Mouse (Mus musculus): ENCODE results near the gene Aldh16a1.
"Not testable (repeated sequence)": the region's sequence is repeated elsewhere in the genome, so short reads cannot be mapped to it uniquely, and the experiment has no call there.

The Aldh16a1 gene

GRCm38 (mm10) chr7:45134544-45135026 is 19.8 kb downstream of the Aldh16a1 start:
- DNase-seq (ENCODE audit: low spot score in 2 of 2) = no peak

- DNase-seq (ENCODE audit: low spot score in 2 of 2) = no peak
These were observed 20.8 kb downstream of the Aldh16a1 start for GRCm38 (mm10) chr7:45133446-45134159.

- no peak for DNase-seq (ENCODE audit: low spot score in 2 of 2)
These were observed 22.5 kb downstream of the Aldh16a1 start for GRCm38 (mm10) chr7:45131850-45132249.

- DNase-seq (ENCODE audit: low spot score in 2 of 2) = no peak
These were observed 24.4 kb downstream of the Aldh16a1 start for GRCm38 (mm10) chr7:45129776-45130512.

GRCm38 (mm10) chr7:45129318-45129717 is 25.1 kb downstream of the Aldh16a1 start:
- DNase-seq (ENCODE audit: low spot score in 2 of 2) = peak in 1 of 2 experiments; percentile 42

GRCm38 (mm10) chr7:45128624-45129246 is 25.6 kb downstream of the Aldh16a1 start, which contains the start of gene Rpl13a:
TSS of gene Rpl13a (minus strand) at chr7:45128761.
- peak; percentile 88 to 97 for DNase-seq (ENCODE audit: low spot score in 2 of 2)

GRCm38 (mm10) chr7:45127700-45128224 is 26.6 kb downstream of the Aldh16a1 start:
- no peak for DNase-seq (ENCODE audit: low spot score in 2 of 2)

- no peak for DNase-seq (ENCODE audit: low spot score in 2 of 2)
These were observed 27.3 kb downstream of the Aldh16a1 start for GRCm38 (mm10) chr7:45126844-45127699.

- no peak for DNase-seq (ENCODE audit: low spot score in 2 of 2)
These were observed 28.1 kb downstream of the Aldh16a1 start for GRCm38 (mm10) chr7:45126147-45126843.

GRCm38 (mm10) chr7:45125649-45126048 is 28.7 kb downstream of the Aldh16a1 start:
- not testable (repeated sequence) for DNase-seq (ENCODE audit: low spot score in 2 of 2)

GRCm38 (mm10) chr7:45125144-45125600 is 29.2 kb downstream of the Aldh16a1 start:
- no peak for DNase-seq (ENCODE audit: low spot score in 2 of 2)

- peak; percentile 98 for DNase-seq (ENCODE audit: low spot score in 2 of 2)
These were observed 29.9 kb downstream of the Aldh16a1 start, which contains the start of gene Rps11 for GRCm38 (mm10) chr7:45124224-45125143. TSS of gene Rps11 (minus strand) at chr7:45124439.

GRCm38 (mm10) chr7:45123186-45123570 is 31.2 kb downstream of the Aldh16a1 start:
- DNase-seq (ENCODE audit: low spot score in 2 of 2) = no peak

- DNase-seq (ENCODE audit: low spot score in 2 of 2) = no peak
These were observed 31.7 kb downstream of the Aldh16a1 start for GRCm38 (mm10) chr7:45122561-45123185.

- DNase-seq (ENCODE audit: low spot score in 2 of 2) = no peak
These were observed 32.4 kb downstream of the Aldh16a1 start for GRCm38 (mm10) chr7:45121966-45122365.

GRCm38 (mm10) chr7:45121404-45121803 is 33.0 kb downstream of the Aldh16a1 start:
- no peak for DNase-seq (ENCODE audit: low spot score in 2 of 2)

GRCm38 (mm10) chr7:45119780-45120709 is 34.3 kb downstream of the Aldh16a1 start:
- DNase-seq (ENCODE audit: low spot score in 2 of 2) = no peak

GRCm38 (mm10) chr7:45118336-45118735 is 36.0 kb downstream of the Aldh16a1 start:
- no peak for DNase-seq (ENCODE audit: low spot score in 2 of 2)
